Mouse (Mus musculus) heart, postnatal 4 days (tissue): ENCODE measurements at regions not wholly inside any gene's neighbourhood (a gene's known extent, or its start where the extent isn't known, plus 50 kb on each side); places are given as distances from the start of the nearest gene placed in this dataset.

Experiments
- DNase-seq: peaks from one replicate; pipeline ENCODE4 v3.0.0; 2021

DNA sequence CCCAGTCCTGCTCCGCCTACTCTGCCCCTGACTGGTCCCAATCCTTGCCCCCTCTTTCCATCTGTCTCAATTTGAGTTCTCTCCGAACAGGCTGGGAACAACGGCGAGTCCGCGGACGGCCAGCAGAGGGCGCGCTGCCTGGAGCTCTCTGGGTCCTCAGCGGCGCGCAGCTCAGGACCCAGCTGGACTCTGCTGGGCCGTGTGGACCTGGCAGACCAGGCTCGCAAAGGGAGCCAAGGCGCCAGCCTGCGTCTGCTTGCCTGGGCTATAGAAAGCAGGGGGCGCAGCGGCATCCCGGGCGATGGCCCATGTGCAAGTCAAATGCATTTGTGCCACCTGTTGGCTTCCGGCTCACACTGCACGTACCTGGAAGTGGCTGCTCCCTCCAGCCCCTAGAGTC, 100.0 kb upstream of the Irx4 start:
- DNase-seq = peak; percentile 90

DNA sequence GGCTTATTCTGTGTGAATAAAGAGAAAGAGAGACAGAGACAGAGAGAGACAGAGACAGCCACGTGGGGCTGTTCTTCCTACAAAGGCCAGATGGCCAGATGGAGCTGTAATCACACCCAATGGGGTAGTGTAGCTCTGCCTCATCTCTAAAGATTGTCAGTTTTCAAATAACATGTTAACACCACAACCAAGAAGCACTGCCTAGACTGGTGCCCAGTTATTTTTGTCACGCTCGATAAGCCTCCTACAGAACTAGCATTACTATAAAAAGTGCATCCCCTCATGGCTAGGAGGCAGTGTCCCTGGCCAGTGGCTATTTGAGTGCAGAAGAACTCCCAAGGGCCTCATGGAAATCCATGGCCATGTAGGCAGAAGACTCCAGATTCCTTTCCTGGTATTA, 90.0 kb upstream of the Irx4 start:
- peak; percentile 40 for DNase-seq

- DNase-seq = no peak
Measured at GRCm38 (mm10) chr13:73207931-73208448, 52.3 kb upstream of the Irx4 start.
